Mouse (Mus musculus): Measurements from ENCODE around the gene Insl3. TPM values are rescaled to one million over a fixed set of nuclear protein-coding genes. Genes with fewer than 3 reads are reported as not detected.
"Not testable (repeated sequence)": the region's sequence is repeated elsewhere in the genome, so short reads cannot be mapped to it uniquely, and the experiment has no call there.

Gene Insl3
- polyA plus RNA-seq, 1 experiment from 2014 or later: 1.2 TPM

- peak overlapping the region; percentile 22; the same call in 1 of the 2 replicates for H3K4me3 ChIP-seq (ENCODE audit: low read length)
- H3K4me1 ChIP-seq (ENCODE audit: control insufficient read depth, insufficient read depth, low read length): no peaks in the 10 kb centered on the region
- H3K9me3 ChIP-seq (ENCODE audit: control insufficient read depth, low read length): no peaks in the 10 kb centered on the region; the same call in 1 of the 2 replicates
- H3K27ac ChIP-seq (ENCODE audit: low read depth, low read length): no peak overlapping the region
- peak overlapping the region; percentile 2 for H3K4me2 ChIP-seq (replicated peaks; ENCODE audit: low read depth, low read length)
- 11% methylated on average over 68 of the region's 68 CpGs for WGBS
- peak; percentile 37; the same call in 1 of the 2 replicates for ATAC-seq (ENCODE audit: low FRiP score, low TSS enrichment)
- peaks cover 75% of the 10 kb centered on the region for H3K27me3 ChIP-seq (ENCODE audit: control insufficient read depth, insufficient read depth, low read length)
- H3K36me3 ChIP-seq (ENCODE audit: control insufficient read depth, insufficient read depth, low read length): no peaks in the 10 kb centered on the region
- no peak overlapping the region for H3K9ac ChIP-seq (ENCODE audit: low read depth, low read length)
Observed at GRCm38 (mm10) chr8:71693166-71694041, 4.4 kb downstream of the Insl3 start.

- H3K4me2 ChIP-seq (replicated peaks; ENCODE audit: low read depth, low read length); H3K9ac ChIP-seq (ENCODE audit: low read depth, low read length); H3K4me3 ChIP-seq (ENCODE audit: low read length); H3K4me1 ChIP-seq (ENCODE audit: control insufficient read depth, insufficient read depth, low read length); ATAC-seq (ENCODE audit: low FRiP score, low TSS enrichment); H3K36me3 ChIP-seq (ENCODE audit: control insufficient read depth, insufficient read depth, low read length); H3K27ac ChIP-seq (ENCODE audit: low read depth, low read length); H3K9me3 ChIP-seq (ENCODE audit: control insufficient read depth, low read length): not testable (repeated sequence)
- peaks cover 69% of the 10 kb centered on the region for H3K27me3 ChIP-seq (ENCODE audit: control insufficient read depth, insufficient read depth, low read length)
- WGBS: 66% methylated on average over 12 of the region's 12 CpGs
Observed at GRCm38 (mm10) chr8:71695456-71695855, 6.4 kb downstream of the Insl3 start.

GRCm38 (mm10) chr8:71700493-71701269, 11.7 kb downstream of the Insl3 start:
- 0 out of 2 replicates have a peak, but pooled peaks have one; percentile 21 for ATAC-seq (ENCODE audit: low FRiP score, low TSS enrichment)
- no peaks in the 10 kb centered on the region for H3K36me3 ChIP-seq (ENCODE audit: control insufficient read depth, insufficient read depth, low read length)
- H3K27ac ChIP-seq (ENCODE audit: low read depth, low read length): no peak overlapping the region
- H3K4me3 ChIP-seq (ENCODE audit: low read length): peak overlapping the region; percentile 26
- 3% methylated on average over 29 of the region's 29 CpGs for WGBS
- H3K4me1 ChIP-seq (ENCODE audit: control insufficient read depth, insufficient read depth, low read length): peaks cover 4% of the 10 kb centered on the region
- H3K9ac ChIP-seq (ENCODE audit: low read depth, low read length): 0 out of 2 replicates have a peak overlapping the region, but pooled peaks have one; percentile 37
- no peaks in the 10 kb centered on the region for H3K9me3 ChIP-seq (ENCODE audit: control insufficient read depth, low read length)
- H3K27me3 ChIP-seq (ENCODE audit: control insufficient read depth, insufficient read depth, low read length): peaks cover 50% of the 10 kb centered on the region
- peak overlapping the region; percentile 34; the same call in 1 of the 2 replicates for H3K4me2 ChIP-seq (replicated peaks; ENCODE audit: low read depth, low read length)

GRCm38 (mm10) chr8:71701414-71702086, 12.5 kb downstream of the Insl3 start, which contains the start of gene B3gnt3:
Gene B3gnt3, minus strand, starts transcription at chr8:71701789.
- H3K27ac ChIP-seq (ENCODE audit: low read depth, low read length): no peak within 1 kb of the TSS
- H3K4me1 ChIP-seq (ENCODE audit: control insufficient read depth, insufficient read depth, low read length): peaks cover 4% of the 10 kb centered on the region
- no peak for ATAC-seq (ENCODE audit: low FRiP score, low TSS enrichment)
- H3K36me3 ChIP-seq (ENCODE audit: control insufficient read depth, insufficient read depth, low read length): no peaks in the 10 kb centered on the region
- H3K9ac ChIP-seq (ENCODE audit: low read depth, low read length): 0 out of 2 replicates have a peak within 1 kb of the TSS, but pooled peaks have one; percentile 37
- H3K27me3 ChIP-seq (ENCODE audit: control insufficient read depth, insufficient read depth, low read length): peaks cover 50% of the 10 kb centered on the region
- H3K9me3 ChIP-seq (ENCODE audit: control insufficient read depth, low read length): no peaks in the 10 kb centered on the region
- 19% methylated on average over 32 of the region's 34 CpGs for WGBS
- peak within 1 kb of the TSS; percentile 26 for H3K4me3 ChIP-seq (ENCODE audit: low read length)
- peak within 1 kb of the TSS; percentile 34; the same call in 1 of the 2 replicates for H3K4me2 ChIP-seq (replicated peaks; ENCODE audit: low read depth, low read length)

GRCm38 (mm10) chr8:71702087-71702432, 13.0 kb downstream of the Insl3 start:
- peaks cover 4% of the 10 kb centered on the region for H3K4me1 ChIP-seq (ENCODE audit: control insufficient read depth, insufficient read depth, low read length)
- WGBS: 22% methylated on average over 4 of the region's 4 CpGs
- H3K4me3 ChIP-seq (ENCODE audit: low read length): no peak overlapping the region
- H3K4me2 ChIP-seq (replicated peaks; ENCODE audit: low read depth, low read length): no peak overlapping the region
- H3K9ac ChIP-seq (ENCODE audit: low read depth, low read length): no peak overlapping the region
- H3K9me3 ChIP-seq (ENCODE audit: control insufficient read depth, low read length): no peaks in the 10 kb centered on the region
- no peak overlapping the region for H3K27ac ChIP-seq (ENCODE audit: low read depth, low read length)
- H3K27me3 ChIP-seq (ENCODE audit: control insufficient read depth, insufficient read depth, low read length): peaks cover 53% of the 10 kb centered on the region
- ATAC-seq (ENCODE audit: low FRiP score, low TSS enrichment): no peak
- H3K36me3 ChIP-seq (ENCODE audit: control insufficient read depth, insufficient read depth, low read length): no peaks in the 10 kb centered on the region

- Histone ChIP-seq H3K4me3 (ENCODE audit: low read length) (no peak overlapping the region), H3K27ac (ENCODE audit: low read depth, low read length) (no peak overlapping the region), H3K36me3 (ENCODE audit: control insufficient read depth, insufficient read depth, low read length) (no peaks in the 10 kb centered on the region), H3K9me3 (ENCODE audit: control insufficient read depth, low read length) (no peaks in the 10 kb centered on the region), H3K9ac (ENCODE audit: low read depth, low read length) (no peak overlapping the region), H3K4me2 (replicated peaks; ENCODE audit: low read depth, low read length) (no peak overlapping the region), H3K4me1 (ENCODE audit: control insufficient read depth, insufficient read depth, low read length) (peaks cover 4% of the 10 kb centered on the region), H3K27me3 (ENCODE audit: control insufficient read depth, insufficient read depth, low read length) (peaks cover 55% of the 10 kb centered on the region)
- no peak for ATAC-seq (ENCODE audit: low FRiP score, low TSS enrichment)
- 68% methylated on average over 3 of the region's 3 CpGs for WGBS
Observed at GRCm38 (mm10) chr8:71702923-71703322, 13.9 kb downstream of the Insl3 start.

GRCm38 (mm10) chr8:71703400-71703799, 14.4 kb downstream of the Insl3 start:
- H3K4me1 ChIP-seq (ENCODE audit: control insufficient read depth, insufficient read depth, low read length); H3K4me3 ChIP-seq (ENCODE audit: low read length); H3K9ac ChIP-seq (ENCODE audit: low read depth, low read length); H3K27ac ChIP-seq (ENCODE audit: low read depth, low read length); ATAC-seq (ENCODE audit: low FRiP score, low TSS enrichment); H3K36me3 ChIP-seq (ENCODE audit: control insufficient read depth, insufficient read depth, low read length); H3K9me3 ChIP-seq (ENCODE audit: control insufficient read depth, low read length); H3K4me2 ChIP-seq (replicated peaks; ENCODE audit: low read depth, low read length): not testable (repeated sequence)
- H3K27me3 ChIP-seq (ENCODE audit: control insufficient read depth, insufficient read depth, low read length): peaks cover 56% of the 10 kb centered on the region

- Histone ChIP-seq H3K36me3 (ENCODE audit: control insufficient read depth, insufficient read depth, low read length) (no peaks in the 10 kb centered on the region), H3K4me1 (ENCODE audit: control insufficient read depth, insufficient read depth, low read length) (no peaks in the 10 kb centered on the region), H3K4me2 (replicated peaks; ENCODE audit: low read depth, low read length) (no peak overlapping the region), H3K27me3 (ENCODE audit: control insufficient read depth, insufficient read depth, low read length) (peaks cover 30% of the 10 kb centered on the region), H3K9me3 (ENCODE audit: control insufficient read depth, low read length) (no peaks in the 10 kb centered on the region), H3K27ac (ENCODE audit: low read depth, low read length) (no peak overlapping the region), H3K4me3 (ENCODE audit: low read length) (no peak overlapping the region), H3K9ac (ENCODE audit: low read depth, low read length) (no peak overlapping the region)
- no peak for ATAC-seq (ENCODE audit: low FRiP score, low TSS enrichment)
- 50% methylated on average over 8 of the region's 8 CpGs for WGBS
Observed at GRCm38 (mm10) chr8:71707874-71708273, 18.9 kb downstream of the Insl3 start.

All from kidney, embryonic 14.5 days (tissue).